Mouse (Mus musculus): ENCODE results near the gene Nxpe2.
"Not testable (repeated sequence)": the region's sequence is repeated elsewhere in the genome, so short reads cannot be mapped to it uniquely, and the experiment has no call there.

Nxpe2 gene

GRCm38 (mm10) chr9:48353148-48353698 lies at the start of gene Nxpe2:
Gene Nxpe2 (minus strand): TSS chr9:48353454.
- DNase-seq (ENCODE audit: low read depth, low spot score): no peak

- no peak for DNase-seq (ENCODE audit: low read depth, low spot score)
Measured at GRCm38 (mm10) chr9:48389983-48390382, 36.7 kb upstream of the Nxpe2 start.

GRCm38 (mm10) chr9:48388451-48388850 lies 35.2 kb upstream of the Nxpe2 start:
- DNase-seq (ENCODE audit: low read depth, low spot score): no peak

GRCm38 (mm10) chr9:48374357-48374756 lies 21.1 kb upstream of the Nxpe2 start:
- no peak for DNase-seq (ENCODE audit: low read depth, low spot score)

GRCm38 (mm10) chr9:48373232-48373878 lies 20.1 kb upstream of the Nxpe2 start:
- DNase-seq (ENCODE audit: low read depth, low spot score): no peak

- no peak for DNase-seq (ENCODE audit: low read depth, low spot score)
Measured at GRCm38 (mm10) chr9:48362743-48363142, 9.5 kb upstream of the Nxpe2 start.

- no peak for DNase-seq (ENCODE audit: low read depth, low spot score)
Measured at GRCm38 (mm10) chr9:48361815-48362631, 8.8 kb upstream of the Nxpe2 start.

GRCm38 (mm10) chr9:48360826-48361225 lies 7.6 kb upstream of the Nxpe2 start:
- DNase-seq (ENCODE audit: low read depth, low spot score): no peak

GRCm38 (mm10) chr9:48357097-48357496 lies 3.8 kb upstream of the Nxpe2 start:
- DNase-seq (ENCODE audit: low read depth, low spot score): no peak

- DNase-seq (ENCODE audit: low read depth, low spot score): peak; percentile 86
Measured at GRCm38 (mm10) chr9:48354793-48355192, 1.5 kb upstream of the Nxpe2 start.

- DNase-seq (ENCODE audit: low read depth, low spot score): no peak
Measured at GRCm38 (mm10) chr9:48354122-48354521, 868 bp upstream of the Nxpe2 start.

- DNase-seq (ENCODE audit: low read depth, low spot score): no peak
Measured at GRCm38 (mm10) chr9:48345866-48346265, 7.4 kb downstream of the Nxpe2 start.

- no peak for DNase-seq (ENCODE audit: low read depth, low spot score)
Measured at GRCm38 (mm10) chr9:48345456-48345855, 7.8 kb downstream of the Nxpe2 start.

- DNase-seq (ENCODE audit: low read depth, low spot score): no peak
Measured at GRCm38 (mm10) chr9:48340708-48341380, 12.4 kb downstream of the Nxpe2 start.

GRCm38 (mm10) chr9:48339563-48339962 lies 13.7 kb downstream of the Nxpe2 start:
- DNase-seq (ENCODE audit: low read depth, low spot score): no peak

- DNase-seq (ENCODE audit: low read depth, low spot score): no peak
Measured at GRCm38 (mm10) chr9:48338783-48339455, 14.3 kb downstream of the Nxpe2 start.

GRCm38 (mm10) chr9:48329597-48329996 lies 23.7 kb downstream of the Nxpe2 start:
- no peak for DNase-seq (ENCODE audit: low read depth, low spot score)

- no peak for DNase-seq (ENCODE audit: low read depth, low spot score)
Measured at GRCm38 (mm10) chr9:48326338-48326737, 26.9 kb downstream of the Nxpe2 start.

- no peak for DNase-seq (ENCODE audit: low read depth, low spot score)
Measured at GRCm38 (mm10) chr9:48315825-48316224, 37.4 kb downstream of the Nxpe2 start.

- DNase-seq (ENCODE audit: low read depth, low spot score): peak; percentile 41
Measured at GRCm38 (mm10) chr9:48314194-48314593, 39.1 kb downstream of the Nxpe2 start.

- no peak for DNase-seq (ENCODE audit: low read depth, low spot score)
Measured at GRCm38 (mm10) chr9:48311241-48311640, 42.0 kb downstream of the Nxpe2 start.

- DNase-seq (ENCODE audit: low read depth, low spot score): not testable (repeated sequence)
Measured at GRCm38 (mm10) chr9:48303564-48303963, 49.7 kb downstream of the Nxpe2 start.

Data from brain, adult 2 months (tissue).